Mouse (Mus musculus): ENCODE results near the gene Sec16a.

DNA sequence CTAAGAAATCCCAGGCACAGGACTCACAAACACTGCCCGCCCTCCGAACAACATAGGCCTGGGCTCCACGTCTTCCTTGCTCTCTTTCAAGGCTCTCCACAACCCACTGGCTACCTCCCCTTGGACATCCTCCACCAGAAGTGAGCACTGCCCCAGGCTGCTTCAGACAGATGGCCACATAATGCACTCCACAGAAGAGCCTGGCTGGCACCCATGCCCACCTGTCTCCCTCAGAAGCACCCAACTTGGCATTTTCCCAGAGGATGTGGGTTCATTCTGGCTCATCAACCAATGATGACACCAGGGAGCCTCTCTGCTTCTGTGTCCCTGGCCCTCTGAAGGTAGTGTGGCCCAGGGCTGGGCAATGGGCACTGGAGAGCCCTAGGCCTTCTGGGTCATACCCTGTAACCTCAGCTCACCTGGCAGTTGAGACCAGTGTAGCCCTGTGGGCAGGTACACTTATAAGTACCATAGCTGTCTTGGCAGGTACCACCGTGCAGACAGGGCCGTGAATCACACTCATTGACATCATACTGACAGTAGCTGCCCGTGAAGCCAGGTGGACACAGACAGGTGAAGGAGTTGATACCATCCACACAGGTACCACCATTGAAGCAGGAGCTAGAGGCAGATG is 26.8 kb upstream of the Sec16a start:
- no peak for TF ChIP-seq CTCF (IDR thresholded peaks at IDR 0.05; ENCODE audit: insufficient read depth, low read length)
- no peak for TF ChIP-seq POLR2A (IDR thresholded peaks at IDR 0.05; ENCODE audit: borderline replicate concordance, extremely low read depth, low read depth, low read length)
